ENCODE assay signal across 8 mouse cellular contexts in the genomic region with DNA sequence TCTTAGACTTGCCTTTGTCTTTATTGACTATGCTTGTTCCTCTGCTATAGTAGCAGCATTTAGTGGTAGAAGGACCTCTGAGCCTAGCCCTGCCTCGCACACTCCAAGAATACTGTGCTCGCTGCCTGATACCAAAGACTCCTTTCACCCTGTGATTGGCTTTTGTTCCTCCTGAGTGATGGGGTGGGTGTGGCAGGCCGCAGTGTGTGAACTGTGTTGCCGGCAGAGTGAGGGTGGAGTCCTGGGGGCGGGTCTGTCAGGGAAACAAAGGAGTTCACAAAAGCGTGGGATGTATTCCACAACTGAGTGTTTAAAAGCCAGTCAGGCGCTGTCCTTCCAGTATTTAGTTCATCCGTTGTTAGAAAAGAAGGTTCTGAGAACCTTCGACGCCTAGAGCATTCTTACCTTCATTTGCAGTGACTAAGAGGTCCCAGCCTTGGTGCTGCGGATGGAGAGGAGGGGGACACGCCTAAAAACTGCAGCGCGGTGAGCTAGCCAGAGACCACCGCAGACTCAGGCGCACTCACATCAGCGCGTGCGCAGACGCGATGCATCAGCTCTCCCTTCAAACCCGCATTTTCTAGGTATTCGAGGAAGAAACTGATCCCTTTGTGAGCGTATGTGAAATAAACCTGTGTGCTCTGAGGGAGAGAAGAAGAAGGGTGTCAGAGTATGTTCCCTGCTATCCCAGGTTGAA. TPM values are rescaled to one million over a fixed set of nuclear protein-coding genes. Genes with fewer than 3 reads are reported as not detected.
DNase-seq lines count a peak whose midpoint lies in the region; ATAC-seq and TF ChIP-seq lines count a peak whose summit lies in the region.

No protein-coding gene starts in this region.

- H3K27me3 ChIP-seq in heart, embryonic 11.5 days (ENCODE audit: control insufficient read depth, insufficient read depth, low read length): no peaks in the 10 kb centered on the region; the same call in 1 of the 2 replicates
- 0 out of 2 replicates have a peak, but pooled peaks cover 3% of the 10 kb centered on the region for H3K27me3 ChIP-seq in small intestine, adult 2 months (ENCODE audit: control insufficient read depth, insufficient read depth, low read length)

- TF ChIP-seq CTCF in small intestine, adult 2 months (IDR thresholded peaks at IDR 0.05; ENCODE audit: extremely low read depth, insufficient read length, insufficient replicate concordance, low read depth, low read length): no peak

- peak; percentile 59; the same call in 1 of the 2 replicates for ATAC-seq in heart, embryonic 11.5 days (replicated peaks; ENCODE audit: insufficient number of reproducible peaks, low FRiP score, low TSS enrichment)

- WGBS in heart, embryonic 11.5 days (ENCODE audit: insufficient replicate concordance): under 1% methylated on average over 24 of the region's 24 CpGs
- WGBS in small intestine, adult 2 months: 3% methylated on average over 24 of the region's 24 CpGs

- peak; percentile 28 for DNase-seq in right cerebral cortex, postnatal 25 days
- DNase-seq in right cerebral cortex, adult 18-20 months: no peak
- DNase-seq in embryo, embryonic 10 days (ENCODE audit: low spot score): peak; percentile 90
- peak; percentile 63 to 75 for DNase-seq in kidney, postnatal 4 days
- DNase-seq in lung, postnatal 25 days (ENCODE audit: low spot score): peak; percentile 50
- DNase-seq in adrenal gland, postnatal 10 days: no peak

- H3K36me3 ChIP-seq in heart, embryonic 11.5 days (ENCODE audit: control insufficient read depth, insufficient read depth, low read length): no peaks in the 10 kb centered on the region
- no peaks in the 10 kb centered on the region for H3K36me3 ChIP-seq in small intestine, adult 2 months (ENCODE audit: control insufficient read depth, insufficient read depth, low read length)

- H3K4me2 ChIP-seq in heart, embryonic 11.5 days: peak overlapping the region; percentile 87

- no peak for TF ChIP-seq POLR2A in small intestine, adult 2 months (IDR thresholded peaks at IDR 0.05; ENCODE audit: low read depth, low read length)

- H3K4me3 ChIP-seq in heart, embryonic 11.5 days (ENCODE audit: low read depth, low read length): peak overlapping the region; percentile 73
- peak overlapping the region; percentile 13; the same call in 1 of the 2 replicates for H3K4me3 ChIP-seq in small intestine, adult 2 months (ENCODE audit: low read depth, low read length)

- H3K27ac ChIP-seq in heart, embryonic 11.5 days (ENCODE audit: low read depth, low read length): peak overlapping the region; percentile 82
- H3K27ac ChIP-seq in small intestine, adult 2 months (ENCODE audit: insufficient read depth, low read depth, low read length): no peak overlapping the region

- peaks cover 20% of the 10 kb centered on the region for H3K4me1 ChIP-seq in heart, embryonic 11.5 days (ENCODE audit: control insufficient read depth, insufficient read depth, low read length)
- H3K4me1 ChIP-seq in small intestine, adult 2 months (ENCODE audit: control insufficient read depth, insufficient read depth, insufficient read length, low read length): peaks cover 21% of the 10 kb centered on the region

- H3K9ac ChIP-seq in heart, embryonic 11.5 days (ENCODE audit: low read depth, low read length): peak overlapping the region; percentile 77

- no peaks in the 10 kb centered on the region for H3K9me3 ChIP-seq in heart, embryonic 11.5 days (replicated peaks; ENCODE audit: control insufficient read depth, low read length)

RNA-seq across cellular contexts. Expression of gene Tubb2b, which starts 0.9 kb away (rescaled TPM):
- polyA plus RNA-seq in heart, embryonic 11.5 days (2014; fragmentation: Nextera tagmentation; extraction: Ambion mirVana): 25.2 and 35.0 TPM in 2 replicates
- polyA plus RNA-seq in small intestine, adult 2 months (2012; rRNA removed): 9.3 and 12.6 TPM in 2 replicates
- total RNA-seq in adrenal gland, postnatal 10 days (2021): 10 to 100 TPM; 24.9 to 61.2 TPM

RNA-seq across cellular contexts. Expression of gene Psmg4, which starts 31.6 kb away (rescaled TPM):
- polyA plus RNA-seq in heart, embryonic 11.5 days (2014; fragmentation: Nextera tagmentation; extraction: Ambion mirVana): 59.0 and 66.1 TPM in 2 replicates
- 98.7 and 102 TPM in 2 replicates for polyA plus RNA-seq in small intestine, adult 2 months (2012; rRNA removed)
- 10 to 100 TPM; 35.4 to 43.9 TPM for total RNA-seq in adrenal gland, postnatal 10 days (2021)

RNA-seq across cellular contexts. Expression of gene Tubb2a, which starts 53.4 kb away (rescaled TPM):
- polyA plus RNA-seq in heart, embryonic 11.5 days (2014; fragmentation: Nextera tagmentation; extraction: Ambion mirVana): 96.2 and 112 TPM in 2 replicates
- polyA plus RNA-seq in small intestine, adult 2 months (2012; rRNA removed): 132 and 176 TPM in 2 replicates
- total RNA-seq in adrenal gland, postnatal 10 days (2021): 10 to 100 TPM; 68.6 to 90.0 TPM

Comparison
In these comparisons a context has a peak if more than half of its experiments do, and no peak if none do; other contexts are left out.
1. DNase-seq: peak in right cerebral cortex, postnatal 25 days (single experiment), embryo, embryonic 10 days (single experiment), kidney, postnatal 4 days (2 of 2) and lung, postnatal 25 days (single experiment); none in right cerebral cortex, adult 18-20 months (single experiment) and adrenal gland, postnatal 10 days (single experiment).